Mouse (Mus musculus) spleen, postnatal 36 days (tissue): Measurements from ENCODE around the gene Iqsec1.

Experiments
- DNase-seq, 2 experiments: peaks; one replicate each; pipeline ENCODE4 v3.0.0; 2022; ENCODE audit warnings: low spot score in 2 of 2, mixed read lengths in 1 of 2

The Iqsec1 gene

DNA sequence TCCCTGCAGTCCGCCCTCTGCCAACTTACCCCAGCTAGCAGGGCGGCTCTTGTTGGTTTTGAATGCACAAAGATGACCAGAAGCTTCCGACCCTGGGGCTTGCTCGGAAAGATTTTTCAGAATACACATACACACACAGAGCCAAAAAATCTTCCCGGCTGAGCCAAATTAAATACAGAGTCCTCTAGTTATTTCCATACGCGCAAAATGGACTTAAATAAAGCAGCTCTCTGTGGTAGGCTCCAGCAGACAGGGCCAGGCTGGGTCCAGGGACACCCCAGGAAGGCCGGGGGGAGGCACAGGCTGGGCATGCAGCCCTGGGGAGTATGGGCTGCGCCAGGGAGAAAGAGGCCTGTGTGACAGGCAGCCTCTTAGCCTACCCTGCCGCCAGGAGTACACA lies 282.0 kb downstream of the Iqsec1 start:
- DNase-seq, result no peak

DNA sequence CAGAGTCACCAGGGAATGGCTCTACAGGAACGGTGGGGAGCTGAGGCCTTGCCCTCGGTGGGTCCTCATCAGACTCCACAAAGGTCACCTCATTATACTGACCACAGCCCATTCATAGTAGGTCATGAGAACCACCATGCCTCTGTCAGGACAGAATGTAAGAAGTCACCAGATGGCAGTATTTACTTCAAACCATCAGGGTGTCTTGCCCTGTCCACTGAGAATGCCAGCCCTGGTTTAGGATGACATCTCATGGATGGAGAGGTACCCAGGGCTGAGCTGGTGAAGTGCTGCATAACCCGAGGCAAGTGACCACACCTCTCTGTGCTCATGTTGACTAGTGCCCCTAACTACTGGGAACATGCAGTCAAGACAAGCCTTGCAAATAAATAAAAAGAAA lies 282.7 kb downstream of the Iqsec1 start:
- DNase-seq, result peak in 1 of 2 experiments; percentile 9

DNA sequence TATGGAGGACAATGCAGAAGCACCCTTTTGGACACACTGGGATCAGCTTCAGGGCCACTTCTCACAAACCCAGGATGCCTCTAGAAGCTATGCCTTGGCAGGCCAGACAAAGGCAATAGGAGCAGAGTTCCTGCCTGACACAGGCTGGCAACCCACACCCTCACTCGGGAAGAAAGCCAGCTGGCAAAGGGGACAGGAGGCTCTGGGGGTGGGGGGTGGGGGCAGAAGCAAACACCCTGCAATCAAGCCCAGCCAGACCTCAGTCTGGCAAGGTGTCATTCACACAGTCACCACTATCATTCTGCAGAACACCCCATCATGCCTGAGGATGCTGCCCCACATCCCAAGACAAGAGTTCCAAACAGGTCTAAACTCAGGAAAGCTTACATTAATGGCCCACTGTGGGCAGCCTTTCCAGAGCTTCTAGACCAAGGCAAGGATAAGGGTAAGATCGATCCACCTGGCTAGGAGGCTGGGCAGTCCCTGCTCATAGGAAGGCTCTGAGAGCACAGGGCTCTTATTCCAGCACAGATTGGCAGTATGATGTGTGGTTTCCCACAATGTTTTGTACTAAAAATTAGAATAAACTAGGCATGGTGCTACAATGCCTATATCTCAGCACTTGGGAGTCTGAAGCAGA lies 283.7 kb downstream of the Iqsec1 start:
- DNase-seq, result peak; percentile 34 to 63

DNA sequence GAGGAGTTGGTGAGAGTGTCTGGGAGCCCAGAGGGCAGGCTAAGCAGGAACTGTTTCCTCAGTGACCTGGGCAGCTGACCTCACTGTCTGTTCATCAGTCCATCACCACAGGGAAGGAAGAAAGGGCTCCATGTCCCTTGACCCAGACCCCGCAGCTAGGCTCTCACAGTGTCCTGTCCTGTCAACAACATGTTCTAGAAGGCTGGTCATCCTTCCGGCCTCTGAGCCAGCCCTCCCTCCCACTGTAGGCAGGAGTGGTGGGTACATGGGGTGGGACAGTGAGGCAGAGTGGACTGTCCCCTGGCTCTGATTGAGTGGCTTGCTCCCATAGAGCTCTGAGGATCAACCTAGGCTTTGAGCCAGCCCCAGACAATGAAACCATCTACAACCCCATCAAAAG lies 284.7 kb downstream of the Iqsec1 start:
- no peak for DNase-seq

DNA sequence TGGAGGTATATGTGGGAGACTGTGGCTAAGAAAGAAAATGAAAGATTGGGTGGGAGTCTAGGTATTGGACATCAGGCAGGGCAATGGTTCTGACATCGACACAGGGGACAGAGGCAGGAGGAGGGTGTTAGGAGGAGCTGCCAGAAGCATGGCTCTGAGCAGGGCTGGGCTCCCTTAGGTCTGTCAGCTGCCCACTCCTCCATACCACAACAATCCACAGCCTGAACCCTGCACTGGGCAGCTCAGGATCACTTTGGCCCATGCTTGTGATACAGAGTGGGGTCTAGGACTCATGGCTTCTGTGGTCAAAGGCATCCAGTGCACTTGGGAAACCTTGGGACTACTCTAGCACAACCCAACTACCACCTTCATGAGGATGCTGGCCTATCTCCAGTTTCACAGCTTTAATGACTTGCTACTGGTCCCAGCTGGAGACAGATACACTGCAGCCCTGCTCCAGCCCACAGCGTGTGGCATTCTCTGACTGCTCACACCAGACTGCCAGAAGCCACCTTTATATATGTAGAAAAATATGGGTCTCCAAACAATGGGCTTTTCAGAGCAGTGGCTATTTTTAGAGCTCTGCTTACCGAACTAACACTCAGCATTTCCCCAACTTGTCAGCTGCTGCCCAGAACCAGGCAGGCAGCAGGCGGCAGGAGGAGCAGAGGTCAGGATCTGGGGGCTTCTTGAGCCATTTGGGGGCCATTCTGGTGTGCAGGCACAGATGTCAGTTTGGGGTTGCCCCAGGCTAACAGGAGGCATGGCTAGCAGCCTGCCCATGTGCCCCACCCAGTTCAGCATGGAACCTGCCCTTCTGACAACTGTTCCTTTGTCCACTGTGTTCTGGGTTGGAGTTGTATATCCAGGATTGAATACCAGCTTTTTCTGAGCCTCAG lies 285.4 kb downstream of the Iqsec1 start:
- DNase-seq, result no peak

DNA sequence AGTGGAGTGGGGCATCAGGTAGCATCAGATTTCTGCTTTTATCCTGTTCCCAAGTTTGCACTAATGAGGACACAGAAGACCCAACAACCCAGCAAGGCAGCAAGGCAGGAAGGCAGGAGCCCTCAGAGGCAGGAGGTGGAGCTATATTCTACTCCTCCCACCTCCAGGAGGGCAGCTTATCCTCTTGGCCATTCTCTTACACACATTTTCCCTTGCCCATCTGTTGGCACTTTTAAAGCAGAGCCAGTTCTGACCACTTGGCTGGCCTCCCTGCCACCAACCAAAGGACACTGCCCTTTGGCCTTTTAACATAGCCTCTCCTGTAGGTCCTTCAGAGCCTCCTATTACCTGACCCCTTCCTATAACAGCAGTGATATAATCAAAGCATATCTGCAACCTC lies 286.3 kb downstream of the Iqsec1 start:
- no peak for DNase-seq

DNA sequence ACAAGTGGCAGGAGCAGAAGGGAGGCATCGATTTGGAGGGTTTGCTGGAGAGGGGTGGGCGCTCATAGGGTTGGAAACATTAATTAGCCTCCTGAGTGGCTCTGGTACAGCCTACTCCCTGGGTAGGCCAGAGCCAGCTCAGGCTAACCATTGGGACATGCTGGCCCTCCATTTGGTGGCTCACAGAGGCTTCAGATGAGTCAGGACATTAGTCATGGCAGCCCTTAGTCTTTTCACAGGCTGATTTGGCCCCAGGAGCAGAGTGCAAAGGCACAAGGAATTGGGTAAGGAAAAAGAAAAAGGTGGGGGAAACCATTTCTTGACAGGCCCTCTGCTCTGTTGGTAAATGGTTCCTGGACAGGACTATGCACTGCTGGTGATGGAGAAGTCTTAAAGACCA lies 287.1 kb downstream of the Iqsec1 start:
- DNase-seq, result no peak

DNA sequence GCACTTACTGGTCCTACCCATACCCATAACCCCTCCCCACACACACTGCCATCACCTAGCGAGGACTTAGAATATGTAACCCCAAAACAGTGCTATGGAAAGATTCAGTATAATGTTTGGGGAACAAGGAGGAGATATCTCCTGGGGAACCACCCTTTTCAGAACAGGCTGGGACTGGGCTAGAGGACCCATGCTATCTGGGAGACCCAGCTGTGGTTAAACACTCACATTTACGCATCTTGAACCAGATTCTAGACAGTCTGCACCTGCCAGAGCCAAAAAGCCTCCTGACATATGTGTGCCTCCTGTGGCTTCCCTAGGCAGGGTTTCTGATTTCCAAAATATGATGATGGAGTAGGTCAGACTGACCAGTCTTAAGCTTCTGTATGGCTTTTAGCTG lies 287.7 kb downstream of the Iqsec1 start:
- DNase-seq, result no peak

DNA sequence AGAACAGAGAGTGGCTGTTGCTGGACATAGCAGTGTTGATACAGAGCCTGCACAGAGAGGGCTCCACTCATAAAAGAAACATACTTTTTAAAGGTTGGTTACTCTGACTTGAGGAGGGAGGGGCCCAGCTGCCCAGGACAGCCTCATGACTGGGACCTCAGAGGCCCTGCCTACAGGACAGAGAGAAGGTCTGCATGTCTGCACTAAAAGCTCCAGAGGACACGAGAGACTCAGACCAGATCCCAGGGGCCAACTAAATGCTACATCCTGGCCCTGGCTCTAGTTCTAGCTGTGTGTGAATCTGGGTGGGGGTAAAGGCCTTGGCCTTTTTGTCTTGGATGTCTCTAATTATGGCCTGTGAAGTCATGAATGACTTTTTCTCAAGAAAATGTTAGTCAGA lies 288.4 kb downstream of the Iqsec1 start:
- DNase-seq, result no peak

DNA sequence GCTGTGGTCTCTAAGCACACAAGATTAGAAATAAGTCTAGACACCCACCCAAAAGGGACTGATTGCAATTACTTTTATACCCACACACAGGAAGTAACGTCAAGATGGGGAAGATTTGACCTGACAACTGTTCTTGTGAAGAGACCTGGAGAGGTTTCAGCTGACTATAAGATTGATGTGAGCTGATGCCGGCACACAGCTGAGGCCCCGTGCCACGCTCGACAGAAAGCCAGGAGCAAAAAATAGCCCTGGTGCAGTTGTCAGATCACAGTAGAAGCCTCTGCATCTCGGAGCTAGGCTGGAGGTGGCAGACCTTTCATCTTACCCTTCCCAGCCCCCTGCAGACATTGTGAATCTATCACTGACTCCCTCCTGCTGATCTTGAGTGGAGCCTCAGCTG lies 289.6 kb downstream of the Iqsec1 start:
- no peak for DNase-seq

DNA sequence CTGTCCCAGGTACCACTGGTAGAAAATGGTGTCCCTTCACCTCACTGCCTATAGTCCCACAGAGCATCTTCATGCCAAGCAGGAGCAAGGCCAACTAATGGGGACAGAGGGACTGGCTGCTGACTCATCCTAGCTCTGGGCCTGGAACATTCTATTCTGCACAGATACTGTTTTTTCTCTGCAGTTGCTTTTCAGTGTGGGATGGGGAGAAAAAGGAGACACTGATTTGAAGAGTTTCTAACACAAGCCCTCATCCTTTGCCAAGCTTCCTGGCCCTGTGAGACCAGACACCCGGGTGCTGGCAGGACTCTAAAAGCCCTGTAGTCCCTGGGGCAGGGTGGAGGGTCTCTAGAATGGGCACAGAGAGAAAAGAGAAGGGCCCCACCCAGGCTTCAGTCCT lies 292.7 kb downstream of the Iqsec1 start:
- DNase-seq, result no peak

DNA sequence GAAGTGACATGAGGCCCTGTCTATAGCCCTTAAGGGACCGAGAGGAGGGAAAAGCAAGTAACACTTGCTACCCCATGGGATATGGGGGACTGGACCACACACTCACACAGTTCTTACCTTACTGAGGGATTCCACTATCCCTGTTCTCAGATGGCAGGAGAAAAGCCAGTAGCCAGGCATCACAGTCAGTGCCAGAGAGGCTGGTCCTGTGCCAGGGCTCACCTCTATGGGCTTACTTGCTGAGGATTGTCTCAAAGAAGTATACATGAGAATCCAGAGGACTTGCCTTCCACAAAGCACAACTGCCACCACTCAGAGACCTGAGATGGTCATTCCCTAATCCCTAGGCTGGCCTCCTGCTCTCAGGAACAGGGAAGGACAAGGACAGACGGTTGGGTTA lies 296.1 kb downstream of the Iqsec1 start:
- no peak for DNase-seq

DNA sequence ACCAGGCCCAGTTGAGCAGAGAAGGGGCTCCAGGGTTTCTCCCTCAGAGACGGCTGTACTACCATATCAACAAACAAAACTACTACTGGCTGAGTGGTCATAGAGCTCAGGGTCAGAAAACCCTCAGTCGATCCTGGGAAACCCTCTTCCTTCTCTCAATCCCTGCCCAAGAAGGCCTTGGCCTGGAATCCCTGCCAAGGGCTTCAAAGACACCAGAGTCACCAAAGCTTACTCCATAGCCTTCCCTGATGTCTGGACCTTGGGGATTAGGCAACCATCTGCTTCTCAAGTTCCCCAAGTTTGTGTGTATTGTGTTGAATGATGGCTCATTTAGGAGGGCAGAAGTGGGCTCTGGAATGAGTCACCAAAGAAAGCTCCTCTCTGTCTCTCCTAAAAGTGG lies 296.6 kb downstream of the Iqsec1 start:
- DNase-seq, result no peak

DNA sequence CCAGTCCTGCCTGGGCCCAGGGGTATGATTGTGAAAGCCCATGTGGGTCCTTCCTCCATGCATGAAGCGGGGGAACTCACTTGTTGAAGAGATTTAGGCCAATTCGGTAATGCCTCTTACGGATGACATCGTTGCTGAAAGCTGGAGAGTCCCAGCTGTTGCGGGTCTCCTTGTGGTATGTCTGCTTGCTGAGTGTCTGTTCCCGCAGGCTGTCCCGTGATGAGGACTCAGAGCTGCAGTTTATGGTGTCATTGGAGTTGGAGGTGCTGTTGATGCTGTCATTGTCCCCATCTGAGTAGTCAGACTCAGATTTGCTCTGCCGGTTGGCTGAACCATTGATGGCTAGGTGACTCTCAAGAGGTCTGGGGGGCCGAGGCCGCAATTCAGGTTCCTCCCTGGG lies 299.0 kb downstream of the Iqsec1 start:
- no peak for DNase-seq

DNA sequence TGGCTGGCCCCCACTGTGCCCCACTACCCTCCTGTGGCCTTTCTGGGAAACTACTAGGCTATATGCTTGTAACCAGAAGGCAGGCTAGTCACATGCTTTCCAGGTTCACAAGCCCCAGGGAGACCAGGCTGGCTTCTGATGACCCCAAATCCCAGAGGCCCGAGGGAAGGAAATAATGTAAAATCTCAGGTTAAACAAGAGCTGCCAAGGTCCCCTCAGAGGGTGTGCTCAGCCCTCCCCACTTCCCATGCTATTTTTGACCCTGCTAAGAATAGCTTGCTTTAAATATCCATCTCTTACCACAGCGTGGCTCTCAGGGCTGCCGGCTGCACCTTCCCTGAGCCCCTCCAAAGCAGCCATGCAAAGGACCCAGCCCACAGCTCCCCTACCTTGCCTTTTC lies 299.7 kb downstream of the Iqsec1 start:
- no peak for DNase-seq

DNA sequence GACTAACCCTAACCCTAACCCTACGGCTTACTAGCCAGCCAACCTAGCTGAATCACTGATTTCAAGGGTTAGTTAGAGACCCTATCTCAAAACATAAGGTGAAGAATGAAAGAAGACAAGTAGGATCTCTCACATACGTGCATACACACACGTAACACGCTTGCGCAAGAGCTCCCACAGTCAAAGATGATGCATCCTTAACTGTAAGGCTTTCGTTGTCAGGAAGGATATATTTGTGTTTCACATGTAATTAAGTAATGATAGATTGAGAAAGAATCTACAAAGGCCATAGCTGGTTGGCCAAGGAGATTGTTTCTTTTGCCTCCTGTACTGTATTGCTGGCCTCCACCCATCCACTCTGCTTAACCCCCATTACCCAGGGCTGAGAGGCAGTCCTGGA lies 300.5 kb downstream of the Iqsec1 start:
- DNase-seq, result no peak

DNA sequence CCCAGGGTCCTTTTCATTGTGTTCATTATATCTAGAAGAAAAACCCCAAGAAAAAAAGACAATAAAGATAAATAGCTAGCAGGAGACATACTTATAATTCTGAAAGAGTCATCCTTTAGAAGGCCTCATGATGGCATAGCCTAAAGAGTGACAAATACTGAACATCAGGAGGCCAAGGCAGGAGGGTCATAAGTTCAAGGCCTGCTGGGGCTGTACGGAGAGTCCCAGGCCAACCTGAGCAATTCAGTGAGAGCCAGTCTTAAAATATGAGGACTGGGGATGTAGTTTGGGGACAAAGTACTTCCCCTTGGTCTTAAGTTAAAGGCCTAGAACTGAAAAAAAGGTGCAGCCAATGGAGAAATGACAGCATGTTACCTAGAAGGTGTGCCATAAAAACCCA lies 301.7 kb downstream of the Iqsec1 start:
- DNase-seq, result no peak

DNA sequence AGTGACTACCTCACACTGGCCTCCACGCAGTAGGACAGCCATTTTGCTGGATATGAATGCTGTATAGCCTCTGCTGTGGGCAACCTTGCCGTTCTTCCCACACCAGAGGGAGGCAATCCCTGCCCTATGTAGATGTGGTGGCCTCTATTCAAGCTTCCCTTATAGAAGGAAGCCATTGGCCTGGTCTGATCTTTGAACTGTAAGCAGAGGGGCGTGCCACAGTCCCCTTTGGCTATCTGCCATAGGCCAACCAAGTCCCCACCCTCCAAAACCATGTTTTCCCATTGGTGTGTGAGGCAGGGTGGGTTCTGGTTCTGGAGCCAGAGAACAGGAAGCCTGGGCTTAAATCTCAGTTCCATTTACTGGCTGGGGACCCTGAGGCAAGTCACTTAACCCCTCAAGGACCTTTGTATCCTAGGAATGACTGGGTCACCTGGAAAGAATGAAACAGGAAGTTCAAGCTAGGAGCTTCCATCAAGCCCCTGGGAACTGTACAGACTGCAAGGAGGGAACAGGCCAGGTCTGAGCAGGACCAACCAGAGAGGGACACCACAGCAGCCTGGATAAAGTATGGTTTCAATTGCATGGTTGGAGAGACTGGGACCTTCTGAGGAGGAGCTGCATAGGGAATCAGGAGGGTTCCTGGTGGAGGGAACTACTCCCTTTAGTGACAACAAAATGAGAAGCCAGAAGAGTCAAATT lies 304.5 kb downstream of the Iqsec1 start:
- no peak for DNase-seq

DNA sequence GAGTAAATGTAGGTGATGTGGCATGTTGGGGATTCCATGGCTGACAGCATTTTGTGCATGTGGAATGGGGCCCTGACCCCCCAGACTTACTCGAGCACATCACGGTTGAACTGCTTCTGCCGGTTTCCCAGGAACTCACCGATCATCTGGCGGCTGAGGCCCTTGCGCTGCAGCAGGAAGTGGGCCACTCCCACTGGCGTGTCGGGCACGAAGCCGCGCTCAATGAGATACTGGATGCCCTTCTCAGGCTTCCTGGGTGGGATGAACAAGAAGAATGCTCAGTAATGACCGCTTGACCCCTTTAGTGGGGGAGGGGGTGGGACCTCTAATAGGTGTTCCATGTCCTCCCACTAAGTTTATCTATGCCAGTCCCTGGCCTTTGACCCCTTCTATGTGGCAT lies 308.1 kb downstream of the Iqsec1 start:
- no peak for DNase-seq

DNA sequence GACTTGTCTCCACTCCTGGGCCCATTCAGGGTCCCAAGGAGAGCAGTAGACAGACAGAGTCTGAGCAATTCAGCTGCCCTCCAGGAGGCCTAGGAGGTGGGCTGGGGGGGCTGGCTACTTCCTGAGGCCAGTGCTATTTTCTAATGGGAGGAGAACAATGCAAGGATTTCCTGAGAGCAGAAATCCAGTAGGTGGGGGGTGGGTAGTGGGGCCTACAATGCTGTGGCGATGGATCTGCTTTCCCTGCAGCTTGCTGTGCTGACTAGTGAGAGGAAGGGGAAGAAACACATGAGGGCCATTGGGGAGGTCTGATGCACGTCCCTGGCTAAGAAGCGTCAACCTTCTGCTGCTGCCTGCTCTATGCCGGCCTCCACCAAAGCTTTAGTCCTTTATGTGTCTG lies 309.7 kb downstream of the Iqsec1 start:
- no peak for DNase-seq

DNA sequence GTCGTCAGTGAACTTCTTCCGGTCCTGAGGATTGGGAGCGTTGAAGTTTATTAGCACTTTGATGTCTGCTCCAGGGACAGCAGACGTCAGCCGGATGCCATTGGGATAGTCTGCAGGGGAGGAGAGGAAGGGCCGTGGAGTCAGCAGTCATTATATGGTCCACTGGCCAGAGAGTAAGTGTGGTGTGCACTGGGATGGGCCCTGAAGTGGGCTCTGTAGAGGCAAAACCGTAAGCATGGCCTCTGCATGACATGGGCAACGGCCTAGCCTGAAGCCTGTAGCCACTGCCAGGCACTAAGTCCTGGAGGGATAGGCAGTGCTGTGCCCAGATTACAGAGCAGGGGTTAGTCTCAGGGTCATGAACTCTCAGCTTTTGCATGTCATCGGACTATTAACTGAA lies 319.8 kb downstream of the Iqsec1 start:
- DNase-seq, result no peak

DNA sequence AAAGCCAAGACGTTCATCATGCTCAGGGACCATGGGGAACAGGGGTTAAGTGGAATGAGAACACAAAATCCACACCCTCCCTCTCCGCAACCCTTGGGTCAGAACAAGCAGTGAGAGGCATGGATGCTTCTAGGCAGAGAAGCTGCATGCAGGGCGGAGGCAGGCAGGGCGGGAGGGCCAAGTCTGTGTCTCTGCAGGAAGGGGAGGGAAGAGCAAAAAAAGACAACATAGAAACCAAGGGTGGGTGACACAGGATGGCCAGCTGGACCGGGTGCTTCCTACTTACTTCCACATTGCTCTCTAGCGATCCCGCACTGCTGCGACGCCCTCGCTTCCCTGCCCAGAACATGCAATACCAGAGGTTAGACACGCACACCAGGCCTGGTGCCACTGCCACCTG lies 324.7 kb downstream of the Iqsec1 start:
- DNase-seq, result no peak

DNA sequence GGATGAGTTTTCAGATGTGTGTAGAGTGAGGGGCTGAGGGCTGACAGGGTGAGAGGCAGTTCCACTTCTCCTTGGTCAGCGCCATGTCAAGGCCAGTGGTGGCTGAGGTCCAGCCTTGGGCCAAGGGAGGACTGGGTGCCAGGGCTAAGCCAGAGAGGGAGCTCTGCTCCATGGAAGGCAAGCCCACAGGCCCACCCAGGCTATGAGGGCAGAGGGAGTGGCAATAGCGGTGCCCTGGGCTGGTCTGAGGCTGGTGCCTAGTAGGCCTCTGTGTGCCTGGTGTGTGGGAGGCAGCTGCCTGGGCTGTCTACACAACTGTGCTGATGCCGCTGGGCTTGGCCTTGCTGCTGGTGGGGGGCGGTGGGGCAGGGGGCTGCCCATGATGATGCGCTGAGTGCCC lies 326.3 kb downstream of the Iqsec1 start:
- DNase-seq, result no peak
